Mouse (Mus musculus) stomach, embryonic 16.5 days (tissue): ENCODE data around the gene Tcl1b3. TPM values are rescaled to one million over a fixed set of nuclear protein-coding genes. Genes with fewer than 3 reads are reported as not detected.
"Not testable (repeated sequence)": the region's sequence is repeated elsewhere in the genome, so short reads cannot be mapped to it uniquely, and the experiment has no call there.

Experiments used
- ATAC-seq: fragments of 200-750 bp; cut with Nextera tagmentation; 2 replicates; pipeline ENCODE4 v1.8.0; 2017; ENCODE audit warnings: moderate number of reproducible peaks, moderate TSS enrichment; ENCODE audit not compliant: insufficient read depth, low FRiP score
- H3K27ac ChIP-seq: fragments of 300-500 bp; sonication (generic); 2 replicates; pipeline ENCODE4 v1.5.1; 2014; ENCODE audit warnings: low read length
- H3K27me3 ChIP-seq: fragments of 300-500 bp; sonication (generic); 2 replicates; pipeline ENCODE4 v1.6.1; 2014; ENCODE audit warnings: low read length, control low read depth, mixed read lengths; ENCODE audit not compliant: control insufficient read depth, insufficient read depth
- H3K36me3 ChIP-seq: fragments of 300-500 bp; sonication (generic); 2 replicates; pipeline ENCODE4 v1.6.1; 2014; ENCODE audit warnings: low read length; ENCODE audit not compliant: control insufficient read depth, insufficient read depth
- H3K4me1 ChIP-seq: fragments of 300-500 bp; sonication (generic); 2 replicates; pipeline ENCODE4 v1.6.1; 2014; ENCODE audit warnings: low read length, control low read depth, mixed read lengths; ENCODE audit not compliant: control insufficient read depth, insufficient read depth
- H3K4me2 ChIP-seq: fragments of 300-500 bp; sonication (generic); 2 replicates; pipeline ENCODE4 v1.6.1; 2014; ENCODE audit warnings: low read depth, low read length, mixed read lengths
- H3K4me3 ChIP-seq: fragments of 300-500 bp; sonication (generic); replicated peaks from 2 replicates; pipeline ENCODE4 v1.5.1; 2014; ENCODE audit warnings: mild to moderate bottlenecking, low read length
- H3K9ac ChIP-seq: fragments of 300-500 bp; sonication (generic); 2 replicates; pipeline ENCODE4 v1.6.1; 2014; ENCODE audit warnings: low read length
- H3K9me3 ChIP-seq: fragments of 300-500 bp; sonication (generic); replicated peaks from 2 replicates; pipeline ENCODE4 v1.6.1; 2016; ENCODE audit warnings: low read length, control low read depth; ENCODE audit not compliant: control insufficient read depth
- WGBS: fragments of 180-500 bp; shearing (Covaris S2); extraction: QIAGEN DNeasy Blood & Tissue Kit; methylation state at CpG from one replicate; pipeline ENCODE4 v1.1.7; 2014; 5-methylcytosine and 5-hydroxymethylcytosine counted together
- polyA plus RNA-seq: library from polyadenylated mRNA; unstranded; fragments of >200 nt; fragmentation: Nextera tagmentation; extraction: Ambion mirVana; gene quantifications from 2 replicates; pipeline ENCODE4 v1.2.1, GENCODE M21; 2015

Gene Tcl1b3
- not detected in 2 replicates for polyA plus RNA-seq

- not testable (repeated sequence) for H3K4me2 ChIP-seq, H3K4me1 ChIP-seq, H3K27ac ChIP-seq, H3K9ac ChIP-seq, ATAC-seq, H3K9me3 ChIP-seq, H3K4me3 ChIP-seq, H3K27me3 ChIP-seq, H3K36me3 ChIP-seq
- WGBS: 93% methylated on average over 6 of the region's 6 CpGs
These were observed at the start of gene Tcl1b3 for GRCm38 (mm10) chr12:105190743-105191142. TSS of gene Tcl1b3 (plus strand) at chr12:105191043.

- H3K9ac ChIP-seq: no peak overlapping the region
- H3K4me2 ChIP-seq: no peak overlapping the region
- no peaks in the 10 kb centered on the region for H3K27me3 ChIP-seq
- no peak for ATAC-seq
- no peak overlapping the region for H3K4me3 ChIP-seq
- no peaks in the 10 kb centered on the region for H3K4me1 ChIP-seq
- no peak overlapping the region for H3K27ac ChIP-seq
- H3K36me3 ChIP-seq: no peaks in the 10 kb centered on the region
- H3K9me3 ChIP-seq: no peaks in the 10 kb centered on the region
- 84% methylated on average over 3 of the region's 3 CpGs for WGBS
These were observed 47.7 kb upstream of the Tcl1b3 start for GRCm38 (mm10) chr12:105143096-105143495.

- not testable (repeated sequence) for ATAC-seq, H3K4me3 ChIP-seq, H3K4me1 ChIP-seq, H3K9me3 ChIP-seq, H3K9ac ChIP-seq, H3K27ac ChIP-seq, H3K27me3 ChIP-seq, H3K4me2 ChIP-seq, H3K36me3 ChIP-seq
- WGBS: 33% methylated on average over 1 of the region's 1 CpGs
These were observed 45.9 kb upstream of the Tcl1b3 start for GRCm38 (mm10) chr12:105144928-105145327.

GRCm38 (mm10) chr12:105145714-105146113, 45.1 kb upstream of the Tcl1b3 start, which contains the start of gene Tcl1b2:
TSS of gene Tcl1b2 (plus strand) at chr12:105146014.
- Histone ChIP-seq H3K36me3 (no peaks in the 10 kb centered on the region), H3K27me3 (no peaks in the 10 kb centered on the region), H3K4me3 (no peak within 1 kb of the TSS), H3K9ac (no peak within 1 kb of the TSS), H3K27ac (no peak within 1 kb of the TSS), H3K9me3 (no peaks in the 10 kb centered on the region), H3K4me2 (no peak within 1 kb of the TSS), H3K4me1 (no peaks in the 10 kb centered on the region)
- ATAC-seq: no peak
- WGBS: 78% methylated on average over 3 of the region's 3 CpGs

- H3K4me1 ChIP-seq, H3K9me3 ChIP-seq, ATAC-seq, H3K9ac ChIP-seq, H3K36me3 ChIP-seq, H3K4me3 ChIP-seq, H3K27me3 ChIP-seq, H3K27ac ChIP-seq, H3K4me2 ChIP-seq: not testable (repeated sequence)
- WGBS: 58% methylated on average over 4 of the region's 4 CpGs
These were observed 35.6 kb upstream of the Tcl1b3 start for GRCm38 (mm10) chr12:105155286-105155685.

GRCm38 (mm10) chr12:105158842-105159241, 32.0 kb upstream of the Tcl1b3 start:
- Histone ChIP-seq H3K9me3 (no peaks in the 10 kb centered on the region), H3K4me1 (no peaks in the 10 kb centered on the region), H3K36me3 (no peaks in the 10 kb centered on the region), H3K27ac (no peak overlapping the region), H3K9ac (no peak overlapping the region), H3K4me2 (no peak overlapping the region), H3K4me3 (no peak overlapping the region), H3K27me3 (no peaks in the 10 kb centered on the region)
- WGBS: 78% methylated on average over 6 of the region's 6 CpGs
- no peak for ATAC-seq

GRCm38 (mm10) chr12:105159390-105159789, 31.5 kb upstream of the Tcl1b3 start, which contains the start of gene Tcl1b1:
TSS of gene Tcl1b1 (plus strand) at chr12:105159690.
- H3K4me1 ChIP-seq: no peaks in the 10 kb centered on the region
- no peak within 1 kb of the TSS for H3K27ac ChIP-seq
- no peak within 1 kb of the TSS for H3K4me3 ChIP-seq
- H3K9me3 ChIP-seq: no peaks in the 10 kb centered on the region
- no peak within 1 kb of the TSS for H3K4me2 ChIP-seq
- no peak for ATAC-seq
- H3K36me3 ChIP-seq: no peaks in the 10 kb centered on the region
- no peaks in the 10 kb centered on the region for H3K27me3 ChIP-seq
- no peak within 1 kb of the TSS for H3K9ac ChIP-seq
- WGBS: 74% methylated on average over 4 of the region's 4 CpGs

GRCm38 (mm10) chr12:105166734-105167133, 24.1 kb upstream of the Tcl1b3 start:
- no peaks in the 10 kb centered on the region for H3K27me3 ChIP-seq
- H3K4me2 ChIP-seq: no peak overlapping the region
- H3K9ac ChIP-seq: no peak overlapping the region
- no peaks in the 10 kb centered on the region for H3K4me1 ChIP-seq
- no peak for ATAC-seq
- H3K4me3 ChIP-seq: no peak overlapping the region
- H3K36me3 ChIP-seq: no peaks in the 10 kb centered on the region
- 65% methylated on average over 3 of the region's 3 CpGs for WGBS
- H3K9me3 ChIP-seq: no peaks in the 10 kb centered on the region
- no peak overlapping the region for H3K27ac ChIP-seq

GRCm38 (mm10) chr12:105173366-105173765, 17.5 kb upstream of the Tcl1b3 start:
- H3K9me3 ChIP-seq: no peaks in the 10 kb centered on the region
- H3K27me3 ChIP-seq: no peaks in the 10 kb centered on the region
- H3K9ac ChIP-seq: no peak overlapping the region
- 76% methylated on average over 2 of the region's 2 CpGs for WGBS
- no peak overlapping the region for H3K4me3 ChIP-seq
- no peaks in the 10 kb centered on the region for H3K4me1 ChIP-seq
- no peak overlapping the region for H3K4me2 ChIP-seq
- ATAC-seq: no peak
- H3K27ac ChIP-seq: no peak overlapping the region
- no peaks in the 10 kb centered on the region for H3K36me3 ChIP-seq

GRCm38 (mm10) chr12:105174318-105174717, 16.5 kb upstream of the Tcl1b3 start:
- H3K4me3 ChIP-seq, H3K9ac ChIP-seq, H3K27ac ChIP-seq, H3K9me3 ChIP-seq, H3K4me2 ChIP-seq, ATAC-seq, H3K36me3 ChIP-seq, H3K4me1 ChIP-seq, H3K27me3 ChIP-seq: not testable (repeated sequence)
- 25% methylated on average over 2 of the region's 2 CpGs for WGBS
